Mouse (Mus musculus) lung, embryonic 14.5 days (tissue): ENCODE data around the gene Gpsm2. TPM values are rescaled to one million over a fixed set of nuclear protein-coding genes. Genes with fewer than 3 reads are reported as not detected.
"Not testable (repeated sequence)": the region's sequence is repeated elsewhere in the genome, so short reads cannot be mapped to it uniquely, and the experiment has no call there.

Source experiments
- ATAC-seq: fragments of 200-750 bp; cut with Nextera tagmentation; 2 replicates; pipeline ENCODE4 v1.8.0; 2017; ENCODE audit warnings: mild to moderate bottlenecking, moderate TSS enrichment, moderate library complexity; ENCODE audit not compliant: insufficient read depth
- DNase-seq: peaks from one replicate; pipeline ENCODE4 v3.0.0-alpha.2; 2015
- H3K27ac ChIP-seq: fragments of 300-500 bp; sonication (generic); 2 replicates; pipeline ENCODE4 v1.5.1; 2014; ENCODE audit warnings: low read depth, mild to moderate bottlenecking, moderate library complexity
- H3K27me3 ChIP-seq: fragments of 300-500 bp; sonication (generic); 2 replicates; pipeline ENCODE4 v1.6.1; 2014; ENCODE audit warnings: low read length, control low read depth; ENCODE audit not compliant: insufficient read depth
- H3K36me3 ChIP-seq: fragments of 300-500 bp; sonication (generic); 2 replicates; pipeline ENCODE4 v1.6.1; 2014; ENCODE audit warnings: control low read depth; ENCODE audit not compliant: insufficient read depth
- H3K4me1 ChIP-seq: fragments of 300-500 bp; sonication (generic); 2 replicates; pipeline ENCODE4 v1.6.1; 2014; ENCODE audit warnings: antibody characterized with exemption, control low read depth; ENCODE audit not compliant: insufficient read depth
- H3K4me2 ChIP-seq: fragments of 300-500 bp; sonication (generic); 2 replicates; pipeline ENCODE4 v1.6.1; 2014; ENCODE audit warnings: mild to moderate bottlenecking
- H3K4me3 ChIP-seq: fragments of 300-500 bp; sonication (generic); 2 replicates; pipeline ENCODE4 v1.5.1; 2014; ENCODE audit warnings: low read depth, low read length
- H3K9ac ChIP-seq: fragments of 300-500 bp; sonication (generic); 2 replicates; pipeline ENCODE4 v1.6.1; 2014
- H3K9me3 ChIP-seq: fragments of 300-500 bp; sonication (generic); 2 replicates; pipeline ENCODE4 v1.6.1; 2016; ENCODE audit warnings: low read depth, low read length, control low read depth
- CTCF ChIP-seq: IDR thresholded peaks from 2 replicates; pipeline ENCODE4 v1.5.1; 2016; ENCODE audit warnings: antibody characterized with exemption, low read depth
- WGBS: fragments of 180-500 bp; shearing (Covaris S2); extraction: QIAGEN DNeasy Blood & Tissue Kit; methylation state at CpG from one replicate; pipeline ENCODE4 v1.1.7; 2014; 5-methylcytosine and 5-hydroxymethylcytosine counted together
- polyA plus RNA-seq: library from polyadenylated mRNA; unstranded; fragments of >200 nt; fragmentation: Nextera tagmentation; extraction: Ambion mirVana; gene quantifications from 2 replicates; pipeline ENCODE4 v1.2.1, GENCODE M21; 2014

The Gpsm2 gene
- polyA plus RNA-seq, 1 experiment from 2014 or later, result 59.7 TPM

- ATAC-seq (no peak), DNase-seq (no peak)
- Histone ChIP-seq H3K4me1 (peaks cover 4% of the 10 kb centered on the region; the same call in 1 of the 2 replicates), H3K27ac (no peak overlapping the region), H3K4me3 (no peak overlapping the region), H3K27me3 (no peaks in the 10 kb centered on the region), H3K36me3 (peaks cover 26% of the 10 kb centered on the region), H3K9me3 (no peaks in the 10 kb centered on the region), H3K4me2 (no peak overlapping the region), H3K9ac (no peak overlapping the region)
- WGBS, result 92% methylated on average over 9 of the region's 9 CpGs
- TF ChIP-seq CTCF, result no peak
Observed at GRCm38 (mm10) chr3:108658612-108659011, 63.5 kb downstream of the Gpsm2 start.

GRCm38 (mm10) chr3:108655486-108655885 is 66.6 kb downstream of the Gpsm2 start:
- Histone ChIP-seq H3K4me3 (no peak overlapping the region), H3K9me3 (no peaks in the 10 kb centered on the region), H3K27me3 (no peaks in the 10 kb centered on the region), H3K27ac (no peak overlapping the region), H3K9ac (no peak overlapping the region), H3K36me3 (0 out of 2 replicates have a peak, but pooled peaks cover 4% of the 10 kb centered on the region), H3K4me2 (peak overlapping the region; percentile 75), H3K4me1 (peaks cover 4% of the 10 kb centered on the region; the same call in 1 of the 2 replicates)
- ATAC-seq, result no peak
- no peak for TF ChIP-seq CTCF
- 82% methylated on average over 7 of the region's 7 CpGs for WGBS
- DNase-seq, result no peak

- Histone ChIP-seq H3K4me2 (peak overlapping the region; percentile 75), H3K4me1 (peaks cover 4% of the 10 kb centered on the region; the same call in 1 of the 2 replicates), H3K4me3 (peak overlapping the region; percentile 79), H3K36me3 (0 out of 2 replicates have a peak, but pooled peaks cover 2% of the 10 kb centered on the region), H3K27me3 (no peaks in the 10 kb centered on the region), H3K9me3 (no peaks in the 10 kb centered on the region), H3K27ac (no peak overlapping the region; the same call in 1 of the 2 replicates), H3K9ac (peak overlapping the region; percentile 89)
- no peak for ATAC-seq
- no peak for TF ChIP-seq CTCF
- peak; percentile 42 for DNase-seq
- WGBS, result 11% methylated on average over 14 of the region's 14 CpGs
Observed at GRCm38 (mm10) chr3:108654566-108654965, 67.5 kb downstream of the Gpsm2 start.

GRCm38 (mm10) chr3:108653710-108654379 is 68.3 kb downstream of the Gpsm2 start, which contains the start of gene Clcc1:
Clcc1 (plus strand) TSS chr3:108653913.
- peak; percentile 96 for DNase-seq
- under 1% methylated on average over 57 of the region's 57 CpGs for WGBS

GRCm38 (mm10) chr3:108652866-108653642 is 69.1 kb downstream of the Gpsm2 start:
- no peaks in the 10 kb centered on the region for H3K27me3 ChIP-seq
- no peaks in the 10 kb centered on the region for H3K36me3 ChIP-seq
- no peak overlapping the region for H3K27ac ChIP-seq
- DNase-seq (peak; percentile 42), ATAC-seq (no peak)
- no peaks in the 10 kb centered on the region for H3K9me3 ChIP-seq
- peak overlapping the region; percentile 16; the same call in 1 of the 2 replicates for H3K9ac ChIP-seq
- peaks cover 4% of the 10 kb centered on the region; the same call in 1 of the 2 replicates for H3K4me1 ChIP-seq
- WGBS, result 16% methylated on average over 9 of the region's 9 CpGs
- peak overlapping the region; percentile 75 for H3K4me2 ChIP-seq
- TF ChIP-seq CTCF, result peak; percentile 31
- H3K4me3 ChIP-seq, result peak overlapping the region; percentile 79

More at GRCm38 (mm10) chr3:108653710-108654379, 68.3 kb downstream of the Gpsm2 start, which contains the start of gene Clcc1:
- Histone ChIP-seq H3K9ac (peak within 1 kb of the TSS; percentile 89), H3K27me3 (no peaks in the 10 kb centered on the region), H3K27ac (peak within 1 kb of the TSS; percentile 85), H3K36me3 (no peaks in the 10 kb centered on the region), H3K4me3 (peak within 1 kb of the TSS; percentile 79), H3K4me1 (peaks cover 4% of the 10 kb centered on the region; the same call in 1 of the 2 replicates), H3K9me3 (no peaks in the 10 kb centered on the region), H3K4me2 (peak within 1 kb of the TSS; percentile 75)
- TF ChIP-seq CTCF, result no peak
- peak; percentile 98 for ATAC-seq

- not testable (repeated sequence) for H3K4me2 ChIP-seq, H3K27ac ChIP-seq, H3K9ac ChIP-seq, H3K4me3 ChIP-seq, H3K9me3 ChIP-seq, H3K4me1 ChIP-seq, H3K27me3 ChIP-seq, ATAC-seq, DNase-seq, H3K36me3 ChIP-seq
- WGBS, result 42% methylated on average over 5 of the region's 5 CpGs
Observed at GRCm38 (mm10) chr3:108647681-108648080, 74.4 kb downstream of the Gpsm2 start.

GRCm38 (mm10) chr3:108646036-108646435 is 76.1 kb downstream of the Gpsm2 start:
- Histone ChIP-seq H3K9me3 (no peaks in the 10 kb centered on the region), H3K9ac (no peak overlapping the region), H3K4me3 (no peak overlapping the region), H3K27ac (no peak overlapping the region), H3K4me1 (no peaks in the 10 kb centered on the region), H3K4me2 (no peak overlapping the region), H3K27me3 (no peaks in the 10 kb centered on the region), H3K36me3 (0 out of 2 replicates have a peak, but pooled peaks cover 3% of the 10 kb centered on the region)
- no peak for DNase-seq
- ATAC-seq, result no peak
- TF ChIP-seq CTCF, result no peak
- 66% methylated on average over 7 of the region's 7 CpGs for WGBS
